Mouse (Mus musculus): ENCODE measurements around the gene Notch3. TPM values are rescaled to one million over a fixed set of nuclear protein-coding genes. Genes with fewer than 3 reads are reported as not detected.
"Not testable (repeated sequence)": the region's sequence is repeated elsewhere in the genome, so short reads cannot be mapped to it uniquely, and the experiment has no call there.

Notch3 gene
- polyA plus RNA-seq, 1 experiment from 2014 or later, result 3.9 TPM

GRCm38 (mm10) chr17:32092895-32093294 is 73.8 kb downstream of the Notch3 start:
- no peaks in the 10 kb centered on the region for H3K36me3 ChIP-seq (ENCODE audit: control insufficient read depth, insufficient read depth, low read length)
- no peak overlapping the region for H3K4me2 ChIP-seq (replicated peaks; ENCODE audit: low read depth)
- no peak overlapping the region for H3K9ac ChIP-seq (ENCODE audit: low read length)
- H3K9me3 ChIP-seq (ENCODE audit: control insufficient read depth, low read length), result no peaks in the 10 kb centered on the region
- no peak for ATAC-seq (ENCODE audit: low FRiP score, low TSS enrichment)
- no peak for DNase-seq (ENCODE audit: low spot score)
- H3K4me1 ChIP-seq (replicated peaks; ENCODE audit: control insufficient read depth, insufficient read depth), result peaks cover 2% of the 10 kb centered on the region; the same call in 1 of the 2 replicates
- 88% methylated on average over 5 of the region's 5 CpGs for WGBS
- no peak overlapping the region for H3K27ac ChIP-seq (replicated peaks)
- H3K27me3 ChIP-seq (ENCODE audit: control insufficient read depth, insufficient read depth, low read length), result no peaks in the 10 kb centered on the region
- no peak for TF ChIP-seq EP300 (optimal IDR thresholded peaks at IDR 0.05)
- peak; percentile 51 for TF ChIP-seq CTCF (IDR thresholded peaks at IDR 0.05; ENCODE audit: low read depth)
- no peak overlapping the region for H3K4me3 ChIP-seq (ENCODE audit: low read depth, low read length)

- Histone ChIP-seq H3K9me3 (ENCODE audit: control insufficient read depth, low read length) (no peaks in the 10 kb centered on the region), H3K4me1 (replicated peaks; ENCODE audit: control insufficient read depth, insufficient read depth) (peaks cover 2% of the 10 kb centered on the region; the same call in 1 of the 2 replicates), H3K27me3 (ENCODE audit: control insufficient read depth, insufficient read depth, low read length) (no peaks in the 10 kb centered on the region), H3K4me3 (ENCODE audit: low read depth, low read length) (no peak overlapping the region), H3K27ac (replicated peaks) (no peak overlapping the region; the same call in 1 of the 2 replicates), H3K4me2 (replicated peaks; ENCODE audit: low read depth) (no peak overlapping the region), H3K9ac (ENCODE audit: low read length) (no peak overlapping the region), H3K36me3 (ENCODE audit: control insufficient read depth, insufficient read depth, low read length) (no peaks in the 10 kb centered on the region)
- ATAC-seq (ENCODE audit: low FRiP score, low TSS enrichment) (no peak), DNase-seq (ENCODE audit: low spot score) (no peak)
- no peak for TF ChIP-seq CTCF (IDR thresholded peaks at IDR 0.05; ENCODE audit: low read depth)
- WGBS, result 86% methylated on average over 1 of the region's 1 CpGs
Measured at GRCm38 (mm10) chr17:32092241-32092619, 74.4 kb downstream of the Notch3 start.

GRCm38 (mm10) chr17:32091364-32092240 is 75.0 kb downstream of the Notch3 start:
- H3K4me2 ChIP-seq (replicated peaks; ENCODE audit: low read depth), result peak overlapping the region; percentile 54
- DNase-seq (ENCODE audit: low spot score), result peak; percentile 87

GRCm38 (mm10) chr17:32091032-32091363 is 75.7 kb downstream of the Notch3 start:
- Histone ChIP-seq H3K9me3 (ENCODE audit: control insufficient read depth, low read length) (no peaks in the 10 kb centered on the region), H3K27ac (replicated peaks) (peak overlapping the region; percentile 83), H3K4me3 (ENCODE audit: low read depth, low read length) (peak overlapping the region; percentile 20), H3K27me3 (ENCODE audit: control insufficient read depth, insufficient read depth, low read length) (no peaks in the 10 kb centered on the region), H3K4me2 (replicated peaks; ENCODE audit: low read depth) (peak overlapping the region; percentile 54), H3K36me3 (ENCODE audit: control insufficient read depth, insufficient read depth, low read length) (no peaks in the 10 kb centered on the region), H3K4me1 (replicated peaks; ENCODE audit: control insufficient read depth, insufficient read depth) (peaks cover 2% of the 10 kb centered on the region; the same call in 1 of the 2 replicates), H3K9ac (ENCODE audit: low read length) (peak overlapping the region; percentile 35; the same call in 1 of the 2 replicates)
- WGBS, result 21% methylated on average over 1 of the region's 1 CpGs
- DNase-seq (ENCODE audit: low spot score), result no peak
- ATAC-seq (ENCODE audit: low FRiP score, low TSS enrichment), result no peak; the same call in none of the 2 replicates
- TF ChIP-seq CTCF (IDR thresholded peaks at IDR 0.05; ENCODE audit: low read depth) (no peak), EP300 (optimal IDR thresholded peaks at IDR 0.05) (no peak)

More at GRCm38 (mm10) chr17:32091364-32092240, 75.0 kb downstream of the Notch3 start:
- H3K27me3 ChIP-seq (ENCODE audit: control insufficient read depth, insufficient read depth, low read length); H3K4me1 ChIP-seq (replicated peaks; ENCODE audit: control insufficient read depth, insufficient read depth); H3K9me3 ChIP-seq (ENCODE audit: control insufficient read depth, low read length); H3K36me3 ChIP-seq (ENCODE audit: control insufficient read depth, insufficient read depth, low read length): not testable (repeated sequence)
- Histone ChIP-seq H3K9ac (ENCODE audit: low read length) (peak overlapping the region; percentile 35; the same call in 1 of the 2 replicates), H3K27ac (replicated peaks) (peak overlapping the region; percentile 83), H3K4me3 (ENCODE audit: low read depth, low read length) (peak overlapping the region; percentile 20)
- peak; percentile 93 for ATAC-seq (ENCODE audit: low FRiP score, low TSS enrichment)
- 3% methylated on average over 14 of the region's 16 CpGs for WGBS

- H3K36me3 ChIP-seq (ENCODE audit: control insufficient read depth, insufficient read depth, low read length), result no peaks in the 10 kb centered on the region
- H3K27me3 ChIP-seq (ENCODE audit: control insufficient read depth, insufficient read depth, low read length), result no peaks in the 10 kb centered on the region
- DNase-seq (ENCODE audit: low spot score) (no peak), ATAC-seq (ENCODE audit: low FRiP score, low TSS enrichment) (no peak)
- H3K9me3 ChIP-seq (ENCODE audit: control insufficient read depth, low read length), result no peaks in the 10 kb centered on the region
- TF ChIP-seq CTCF (IDR thresholded peaks at IDR 0.05; ENCODE audit: low read depth), result no peak
- no peak for TF ChIP-seq EP300 (optimal IDR thresholded peaks at IDR 0.05)
- no peak overlapping the region for H3K27ac ChIP-seq (replicated peaks)
- WGBS, result 97% methylated on average over 2 of the region's 2 CpGs
- no peak overlapping the region for H3K4me2 ChIP-seq (replicated peaks; ENCODE audit: low read depth)
- no peak overlapping the region for H3K4me3 ChIP-seq (ENCODE audit: low read depth, low read length)
- H3K4me1 ChIP-seq (replicated peaks; ENCODE audit: control insufficient read depth, insufficient read depth), result peaks cover 2% of the 10 kb centered on the region; the same call in 1 of the 2 replicates
- no peak overlapping the region for H3K9ac ChIP-seq (ENCODE audit: low read length)
Measured at GRCm38 (mm10) chr17:32087069-32087468, 79.6 kb downstream of the Notch3 start.

- no peak for TF ChIP-seq CTCF (IDR thresholded peaks at IDR 0.05; ENCODE audit: low read depth)
- no peak for TF ChIP-seq EP300 (optimal IDR thresholded peaks at IDR 0.05)
- Histone ChIP-seq H3K27me3 (ENCODE audit: control insufficient read depth, insufficient read depth, low read length) (no peaks in the 10 kb centered on the region), H3K9me3 (ENCODE audit: control insufficient read depth, low read length) (no peaks in the 10 kb centered on the region), H3K4me1 (replicated peaks; ENCODE audit: control insufficient read depth, insufficient read depth) (no peaks in the 10 kb centered on the region), H3K4me3 (ENCODE audit: low read depth, low read length) (no peak overlapping the region), H3K9ac (ENCODE audit: low read length) (no peak overlapping the region), H3K27ac (replicated peaks) (no peak overlapping the region), H3K4me2 (replicated peaks; ENCODE audit: low read depth) (no peak overlapping the region), H3K36me3 (ENCODE audit: control insufficient read depth, insufficient read depth, low read length) (no peaks in the 10 kb centered on the region)
- no peak for DNase-seq (ENCODE audit: low spot score)
- WGBS, result 96% methylated on average over 2 of the region's 2 CpGs
- ATAC-seq (ENCODE audit: low FRiP score, low TSS enrichment), result no peak
Measured at GRCm38 (mm10) chr17:32083351-32083750, 83.3 kb downstream of the Notch3 start.
